Comparison of ENCODE assay signal across 12 mouse cellular contexts in the genomic region with DNA sequence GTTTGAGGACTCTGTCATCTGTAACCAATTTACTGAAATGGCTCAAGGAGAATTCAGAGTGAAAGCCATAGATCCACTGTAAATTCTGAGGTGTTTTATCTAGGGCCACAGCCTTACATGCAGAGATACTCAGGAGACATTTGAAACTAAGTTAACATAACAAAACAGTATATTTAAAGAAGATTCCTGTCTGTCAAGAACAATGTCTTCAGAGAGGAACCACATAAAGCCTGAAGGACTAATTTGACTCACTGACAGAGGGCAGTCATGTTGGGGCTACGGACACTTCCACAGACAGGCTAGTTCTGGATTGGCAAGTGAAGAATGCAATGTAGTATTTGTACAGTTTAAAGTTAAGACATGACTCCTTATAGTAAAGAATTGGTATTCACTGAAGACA.
"Had no signal": no experiment of that assay in that cellular context is flagged by ENCODE, and none has a peak within 500 bp of the region (broad histone marks: within the 10 kb centered on the region; RNA-seq: fewer than 3 reads in every experiment).

No protein-coding gene starts in this region.

- DNase-seq: retina, postnatal 1 day; right cerebral cortex, adult 18-20 months; right cerebral cortex, postnatal 14 days; right cerebral cortex, postnatal 25 days; right cerebral cortex, postnatal 4 days; spleen, adult 18-20 months; thymus, adult 18-20 months; thymus, adult 2 months; thymus, postnatal 14 days; thymus, postnatal 25 days; thymus, postnatal 36 days; thymus, postnatal 4 days had no signal
